Mouse (Mus musculus) kidney, embryonic 16.5 days (tissue): Measurements from ENCODE around the gene Smg9. TPM values are rescaled to one million over a fixed set of nuclear protein-coding genes. Genes with fewer than 3 reads are reported as not detected.

ENCODE experiments used
- ATAC-seq: fragments of 200-750 bp; cut with Nextera tagmentation; 2 replicates; pipeline ENCODE4 v1.8.0; 2017; ENCODE audit warnings: moderate TSS enrichment; ENCODE audit not compliant: low FRiP score, low TSS enrichment
- H3K27ac ChIP-seq: fragments of 300-500 bp; sonication (generic); 2 replicates; pipeline ENCODE4 v1.5.1; 2014; ENCODE audit warnings: low read length
- H3K27me3 ChIP-seq: fragments of 300-500 bp; sonication (generic); 2 replicates; pipeline ENCODE4 v1.6.1; 2014; ENCODE audit warnings: low read length, control low read depth, mixed read lengths; ENCODE audit not compliant: insufficient read depth
- H3K36me3 ChIP-seq: fragments of 300-500 bp; sonication (generic); 2 replicates; pipeline ENCODE4 v1.6.1; 2014; ENCODE audit warnings: low read length, control low read depth, mixed read lengths; ENCODE audit not compliant: insufficient read depth
- H3K4me1 ChIP-seq: fragments of 300-500 bp; sonication (generic); 2 replicates; pipeline ENCODE4 v1.6.1; 2014; ENCODE audit warnings: low read length, control low read depth, mixed read lengths; ENCODE audit not compliant: insufficient read depth
- H3K4me2 ChIP-seq: fragments of 300-500 bp; sonication (generic); replicated peaks from 2 replicates; pipeline ENCODE4 v1.6.1; 2014; ENCODE audit warnings: low read depth, low read length
- H3K4me3 ChIP-seq: fragments of 300-500 bp; sonication (generic); 2 replicates; pipeline ENCODE4 v1.5.1; 2014; ENCODE audit warnings: mild to moderate bottlenecking, low read length
- H3K9ac ChIP-seq: fragments of 300-500 bp; sonication (generic); replicated peaks from 2 replicates; pipeline ENCODE4 v1.6.1; 2014; ENCODE audit warnings: low read length
- H3K9me3 ChIP-seq: fragments of 300-500 bp; sonication (generic); 2 replicates; pipeline ENCODE4 v1.6.1; 2016; ENCODE audit warnings: low read length, control low read depth
- WGBS: fragments of 180-500 bp; shearing (Covaris S2); extraction: QIAGEN DNeasy Blood & Tissue Kit; methylation state at CpG from one replicate; pipeline ENCODE4 v1.1.7; 2014; 5-methylcytosine and 5-hydroxymethylcytosine counted together
- polyA plus RNA-seq: library from polyadenylated mRNA; unstranded; fragments of >200 nt; fragmentation: Nextera tagmentation; extraction: Ambion mirVana; gene quantifications from 2 replicates; pipeline ENCODE4 v1.2.1, GENCODE M21; 2015

Smg9 gene
- polyA plus RNA-seq, 1 experiment from 2014 or later, result 28.3 TPM

GRCm38 (mm10) chr7:24461376-24462051 lies 62.1 kb downstream of the Smg9 start:
- H3K4me2 ChIP-seq, result peak overlapping the region; percentile 14; the same call in 1 of the 2 replicates
- H3K36me3 ChIP-seq, result no peaks in the 10 kb centered on the region
- no peak overlapping the region for H3K9ac ChIP-seq
- H3K4me3 ChIP-seq, result no peak overlapping the region
- peaks cover 21% of the 10 kb centered on the region for H3K4me1 ChIP-seq
- H3K27ac ChIP-seq, result peak overlapping the region; percentile 70
- no peaks in the 10 kb centered on the region for H3K9me3 ChIP-seq
- peak; percentile 32; the same call in 1 of the 2 replicates for ATAC-seq
- H3K27me3 ChIP-seq, result no peaks in the 10 kb centered on the region
- 46% methylated on average over 14 of the region's 14 CpGs for WGBS

- ATAC-seq, result peak; percentile 77
- Histone ChIP-seq H3K9me3 (no peaks in the 10 kb centered on the region), H3K4me3 (peak within 1 kb of the TSS; percentile 45), H3K4me2 (peak within 1 kb of the TSS; percentile 66), H3K27ac (peak within 1 kb of the TSS; percentile 88), H3K4me1 (peaks cover 21% of the 10 kb centered on the region), H3K36me3 (0 out of 2 replicates have a peak, but pooled peaks cover 3% of the 10 kb centered on the region), H3K27me3 (no peaks in the 10 kb centered on the region), H3K9ac (peak within 1 kb of the TSS; percentile 54)
- WGBS, result 4% methylated on average over 26 of the region's 27 CpGs
These were observed 63.2 kb downstream of the Smg9 start, which contains the start of gene Plaur for GRCm38 (mm10) chr7:24462388-24463319. Gene Plaur, plus strand, starts transcription at chr7:24462484.

DNA sequence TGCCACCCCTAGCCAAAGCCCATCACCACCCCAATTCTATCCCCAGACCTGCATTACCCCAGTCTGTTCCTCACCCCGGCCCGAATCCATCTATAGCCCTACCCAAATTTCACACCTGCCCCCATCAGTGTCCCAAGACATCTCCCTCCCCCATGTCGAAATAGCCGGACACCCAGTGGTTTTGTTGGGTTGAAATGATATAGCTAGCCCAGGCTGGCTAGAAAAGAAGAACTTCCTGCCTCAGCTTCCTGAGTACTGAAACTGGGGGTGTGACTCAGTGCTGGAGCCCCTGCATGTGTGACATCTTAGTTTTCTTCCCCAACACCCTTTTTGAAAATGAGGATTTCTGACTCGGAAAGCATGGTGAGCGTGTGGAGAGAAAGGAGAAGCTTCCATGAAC lies 67.4 kb downstream of the Smg9 start:
- no peak for ATAC-seq
- H3K4me1 ChIP-seq, result peaks cover 16% of the 10 kb centered on the region
- H3K27ac ChIP-seq, result no peak overlapping the region
- no peak overlapping the region for H3K9ac ChIP-seq
- H3K4me3 ChIP-seq, result no peak overlapping the region
- peaks cover 3% of the 10 kb centered on the region; the same call in 1 of the 2 replicates for H3K9me3 ChIP-seq
- H3K4me2 ChIP-seq, result no peak overlapping the region
- peaks cover 7% of the 10 kb centered on the region; the same call in 1 of the 2 replicates for H3K36me3 ChIP-seq
- 87% methylated on average over 6 of the region's 6 CpGs for WGBS
- no peaks in the 10 kb centered on the region for H3K27me3 ChIP-seq

DNA sequence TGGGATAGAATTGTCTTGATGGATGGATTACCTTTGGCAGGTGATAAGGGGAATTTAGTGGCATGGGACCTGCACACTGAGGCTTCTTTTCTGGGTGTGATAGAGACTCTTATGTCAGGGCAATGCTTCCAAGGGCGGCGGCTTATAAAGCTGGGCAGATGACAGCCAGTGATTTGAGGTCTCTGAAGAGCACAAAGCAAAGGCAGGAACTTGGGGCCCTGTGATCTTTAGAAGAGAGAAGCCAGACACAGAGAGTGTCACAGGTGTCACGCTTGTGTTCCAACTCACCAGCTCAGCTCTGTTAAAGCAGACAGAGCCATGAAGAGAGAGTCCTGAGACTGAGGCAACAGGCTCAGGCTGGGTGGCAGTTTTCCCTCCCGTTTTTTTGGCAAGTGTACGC lies 68.5 kb downstream of the Smg9 start:
- Histone ChIP-seq H3K36me3 (peaks cover 13% of the 10 kb centered on the region; the same call in 1 of the 2 replicates), H3K9ac (no peak overlapping the region), H3K27me3 (no peaks in the 10 kb centered on the region), H3K27ac (no peak overlapping the region), H3K4me1 (peaks cover 9% of the 10 kb centered on the region), H3K9me3 (peaks cover 6% of the 10 kb centered on the region; the same call in 1 of the 2 replicates), H3K4me2 (no peak overlapping the region), H3K4me3 (no peak overlapping the region)
- no peak for ATAC-seq
- 82% methylated on average over 5 of the region's 5 CpGs for WGBS

DNA sequence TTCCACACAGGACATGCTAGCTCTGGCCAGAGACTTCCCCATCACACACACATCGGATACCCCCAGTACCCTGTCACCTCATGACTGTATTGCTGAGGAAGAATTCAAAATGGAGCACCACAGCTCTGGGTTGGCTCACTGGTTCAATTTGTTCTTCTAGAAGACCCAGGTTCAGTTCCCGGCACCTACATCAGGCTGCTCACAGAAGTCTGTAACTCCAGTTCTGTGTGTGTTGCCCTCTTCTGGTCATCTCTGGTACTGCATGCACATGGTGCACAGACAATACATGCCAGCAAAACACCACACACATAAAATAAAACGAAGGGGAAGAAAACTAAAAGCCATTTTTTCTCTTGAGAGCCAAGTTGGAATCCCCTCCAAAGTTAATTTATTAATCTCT lies 69.7 kb downstream of the Smg9 start:
- no peak for ATAC-seq
- Histone ChIP-seq H3K9me3 (peaks cover 7% of the 10 kb centered on the region; the same call in 1 of the 2 replicates), H3K27me3 (no peaks in the 10 kb centered on the region), H3K27ac (no peak overlapping the region), H3K4me1 (0 out of 2 replicates have a peak, but pooled peaks cover 1% of the 10 kb centered on the region), H3K4me3 (no peak overlapping the region), H3K9ac (no peak overlapping the region), H3K4me2 (no peak overlapping the region), H3K36me3 (peaks cover 14% of the 10 kb centered on the region; the same call in 1 of the 2 replicates)
- 87% methylated on average over 3 of the region's 3 CpGs for WGBS

GRCm38 (mm10) chr7:24470356-24470755 lies 70.9 kb downstream of the Smg9 start:
- Histone ChIP-seq H3K4me1 (no peaks in the 10 kb centered on the region), H3K27me3 (no peaks in the 10 kb centered on the region), H3K36me3 (peaks cover 14% of the 10 kb centered on the region; the same call in 1 of the 2 replicates), H3K9ac (no peak overlapping the region), H3K4me3 (no peak overlapping the region), H3K27ac (no peak overlapping the region), H3K4me2 (no peak overlapping the region), H3K9me3 (peaks cover 7% of the 10 kb centered on the region; the same call in 1 of the 2 replicates)
- WGBS, result 96% methylated on average over 7 of the region's 7 CpGs
- no peak for ATAC-seq

Other genes with a start within 250 kb of the Smg9 start
- gene Zfp114, start 224.6 kb upstream of the Smg9 start, polyA plus RNA-seq, result 6.1 and 6.9 TPM in 2 replicates
- 11.8 and 13.1 TPM in 2 replicates for gene Zfp111, start 188.2 kb upstream of the Smg9 start, polyA plus RNA-seq
- gene Zfp109, start 162.1 kb upstream of the Smg9 start, polyA plus RNA-seq, result 6.3 and 6.9 TPM in 2 replicates
- 4.4 and 4.9 TPM in 2 replicates for gene Zfp108, start 144.8 kb upstream of the Smg9 start, polyA plus RNA-seq
- gene Zfp93, start 129.2 kb upstream of the Smg9 start, polyA plus RNA-seq, result 12.1 and 14.1 TPM in 2 replicates
- 43.5 and 44.0 TPM in 2 replicates for gene Zfp61, start 98.4 kb upstream of the Smg9 start, polyA plus RNA-seq
- 12.8 and 13.9 TPM in 2 replicates for gene Zfp94, start 83.0 kb upstream of the Smg9 start, polyA plus RNA-seq
- gene Tescl, start 65.7 kb upstream of the Smg9 start, polyA plus RNA-seq, result 0.19 and 0.42 TPM in 2 replicates
- not detected in 2 replicates for gene Lypd5, start 50.4 kb upstream of the Smg9 start, polyA plus RNA-seq
- gene Kcnn4, start 29.4 kb upstream of the Smg9 start, polyA plus RNA-seq, result 4.4 and 4.9 TPM in 2 replicates
- not detected in 2 replicates for gene Irgc1, start 52.7 kb downstream of the Smg9 start, polyA plus RNA-seq
- 16.3 and 18.5 TPM in 2 replicates for gene Plaur, start 62.9 kb downstream of the Smg9 start, polyA plus RNA-seq
- gene Cadm4, start 82.4 kb downstream of the Smg9 start, polyA plus RNA-seq, result 4.3 and 6.6 TPM in 2 replicates
- 60.5 and 67.6 TPM in 2 replicates for gene Zfp428, start 107.4 kb downstream of the Smg9 start, polyA plus RNA-seq
- gene AC161166.1, start 112.8 kb downstream of the Smg9 start, polyA plus RNA-seq, result 0.42 and 0.80 TPM in 2 replicates
- 7.2 and 7.8 TPM in 2 replicates for gene Irgq, start 131.1 kb downstream of the Smg9 start, polyA plus RNA-seq
- gene Pinlyp, start 146.5 kb downstream of the Smg9 start, polyA plus RNA-seq, result 0.64 and 1.0 TPM in 2 replicates
- gene Xrcc1, start 146.7 kb downstream of the Smg9 start, polyA plus RNA-seq, result 159 and 164 TPM in 2 replicates
- gene Ethe1, start 187.9 kb downstream of the Smg9 start, polyA plus RNA-seq, result 53.0 and 55.2 TPM in 2 replicates
- gene Zfp575, start 188.0 kb downstream of the Smg9 start, polyA plus RNA-seq, result 3.8 and 3.9 TPM in 2 replicates
- gene Phldb3, start 211.1 kb downstream of the Smg9 start, polyA plus RNA-seq, result 0.14 and 0.22 TPM in 2 replicates
- gene Lypd3, start 236.9 kb downstream of the Smg9 start, polyA plus RNA-seq, result 0.75 and 1.0 TPM in 2 replicates